Mouse (Mus musculus) T-cell, adult 2 months (primary cell): ENCODE measurements around the gene Tgif2.
A peak's percentile ranks its signal among the peaks of the same experiment; 100 is the strongest.
"Not testable (repeated sequence)": the region's sequence is repeated elsewhere in the genome, so short reads cannot be mapped to it uniquely, and the experiment has no call there.

Experiments used
- DNase-seq: peaks from one replicate; pipeline ENCODE4 v3.0.0; 2022; ENCODE audit warnings: low spot score

The Tgif2 gene

GRCm38 (mm10) chr2:156843331-156843730, 3.5 kb downstream of the Tgif2 start:
- DNase-seq: no peak

GRCm38 (mm10) chr2:156844715-156845114, 4.9 kb downstream of the Tgif2 start:
- DNase-seq: no peak

- DNase-seq: no peak
Observed at GRCm38 (mm10) chr2:156847653-156848052, 7.8 kb downstream of the Tgif2 start.

- no peak for DNase-seq
Observed at GRCm38 (mm10) chr2:156848526-156849182, 8.8 kb downstream of the Tgif2 start.

GRCm38 (mm10) chr2:156850505-156850904, 10.7 kb downstream of the Tgif2 start:
- DNase-seq: no peak

GRCm38 (mm10) chr2:156853584-156853983, 13.8 kb downstream of the Tgif2 start:
- not testable (repeated sequence) for DNase-seq

GRCm38 (mm10) chr2:156853999-156854771, 14.4 kb downstream of the Tgif2 start:
- not testable (repeated sequence) for DNase-seq

GRCm38 (mm10) chr2:156856311-156856710, 16.5 kb downstream of the Tgif2 start:
- no peak for DNase-seq

- DNase-seq: no peak
Observed at GRCm38 (mm10) chr2:156857385-156857791, 17.6 kb downstream of the Tgif2 start.

GRCm38 (mm10) chr2:156857835-156858234, 18.0 kb downstream of the Tgif2 start, which contains the start of gene 4930518I15Rik:
TSS of gene 4930518I15Rik (minus strand) at chr2:156857946.
- no peak for DNase-seq

- no peak for DNase-seq
Observed at GRCm38 (mm10) chr2:156858671-156859070, 18.9 kb downstream of the Tgif2 start.

- DNase-seq: peak; percentile 50
Observed at GRCm38 (mm10) chr2:156862041-156862717, 22.4 kb downstream of the Tgif2 start.

GRCm38 (mm10) chr2:156862772-156863486, 23.1 kb downstream of the Tgif2 start, which contains the start of gene Rab5if:
TSS of gene Rab5if (plus strand) at chr2:156863128.
- peak; percentile 98 for DNase-seq

- peak; percentile 61 for DNase-seq
Observed at GRCm38 (mm10) chr2:156863487-156864160, 23.8 kb downstream of the Tgif2 start.

- DNase-seq: no peak
Observed at GRCm38 (mm10) chr2:156864481-156864880, 24.7 kb downstream of the Tgif2 start.

GRCm38 (mm10) chr2:156868994-156869393, 29.2 kb downstream of the Tgif2 start:
- no peak for DNase-seq

GRCm38 (mm10) chr2:156869554-156869953, 29.7 kb downstream of the Tgif2 start:
- DNase-seq: no peak

- no peak for DNase-seq
Observed at GRCm38 (mm10) chr2:156870519-156870918, 30.7 kb downstream of the Tgif2 start.

GRCm38 (mm10) chr2:156873629-156874028, 33.8 kb downstream of the Tgif2 start:
- DNase-seq: peak; percentile 59

GRCm38 (mm10) chr2:156874047-156874759, 34.4 kb downstream of the Tgif2 start:
- no peak for DNase-seq
